Mouse (Mus musculus): ENCODE data around the gene Oaf. TPM values are rescaled to one million over a fixed set of nuclear protein-coding genes. Genes with fewer than 3 reads are reported as not detected.

Oaf gene
- total and polyA plus RNA-seq, 3 experiments: not detected

DNA sequence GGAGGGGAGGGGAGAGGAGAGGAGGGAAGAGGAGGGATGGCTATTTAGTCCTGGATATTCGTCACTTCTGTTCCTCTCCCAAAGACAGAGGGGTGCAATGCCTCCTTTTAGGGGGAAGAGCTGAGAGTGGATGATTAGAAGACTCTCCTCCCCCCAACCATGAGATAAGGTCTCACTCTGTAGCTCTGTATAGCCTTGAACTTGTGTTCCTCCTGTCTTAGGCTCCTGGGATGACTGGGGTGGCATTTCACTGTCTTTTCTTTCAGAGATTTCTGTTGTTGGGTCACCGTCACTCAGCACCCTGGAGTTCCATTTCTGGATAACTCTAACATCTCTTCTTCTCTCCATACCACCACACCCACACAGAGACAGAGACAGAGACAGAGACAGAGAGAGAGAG is 1.5 kb downstream of the Oaf start:
- Histone ChIP-seq H3K27me3 (replicated peaks) (peaks cover 7% of the 10 kb centered on the region), H3K36me3 (replicated peaks in 1 of 2; ENCODE audit: control insufficient read depth in 1 of 2, insufficient read depth in 1 of 2, low read length in 1 of 2) (no peaks in the 10 kb centered on the region), H3K4me3 (replicated peaks in 1 of 3; ENCODE audit: low read depth in 2 of 3, low read length in 2 of 3, poor library complexity in 1 of 3) (no peak overlapping the region), H3K4me1 (ENCODE audit: control insufficient read depth in 1 of 2, insufficient read depth in 2 of 2) (peaks cover 0 to 28% of the 10 kb centered on the region in 2 experiments; a peak in 2 of 4 replicates), H3K27ac (ENCODE audit: insufficient read depth, low read depth) (no peak overlapping the region), H3K79me2 (replicated peaks; ENCODE audit: control insufficient read depth, extremely low read depth, insufficient read depth, poor library complexity, severe bottlenecking) (no peaks in the 10 kb centered on the region), H3K4me2 (ENCODE audit: insufficient read depth, low read depth, poor library complexity, severe bottlenecking) (no peak overlapping the region), H3K9me3 (replicated peaks; ENCODE audit: low read length) (no peaks in the 10 kb centered on the region), H3K9ac (ENCODE audit: insufficient read depth, low read depth) (no peak overlapping the region)
- dilution Hi-C loops (cut with MboI; ENCODE audit: extremely low pct_ligation_motif_present, extremely low pct_unique_long_range_greater_than_20kb, low sequenced_read_pairs): no loop called here
- TF ChIP-seq JUN (IDR thresholded peaks at IDR 0.05; ENCODE audit: insufficient read depth, low read depth, low read length): no peak
- TF ChIP-seq RCOR1 (conservative IDR thresholded peaks at IDR 0.05; ENCODE audit: low read depth, low read length): no peak
- no peak for TF ChIP-seq MAZ (IDR thresholded peaks at IDR 0.05; ENCODE audit: low read depth, low read length)
- TF ChIP-seq PAX5 (IDR thresholded peaks at IDR 0.05; ENCODE audit: low read length): no peak
- no peak for TF ChIP-seq MXI1 (IDR thresholded peaks at IDR 0.05; ENCODE audit: low read depth, low read length)
- no peak for TF ChIP-seq GABPA (IDR thresholded peaks at IDR 0.05; ENCODE audit: insufficient replicate concordance, low read depth, low read length)
- TF ChIP-seq TCF12 (IDR thresholded peaks at IDR 0.05; ENCODE audit: low read depth, low read length): no peak
- TF ChIP-seq CTCF (conservative IDR thresholded peaks at IDR 0.05 in 1 of 2, IDR thresholded peaks at IDR 0.05 in 1 of 2; ENCODE audit: low read depth in 2 of 2, low read length in 2 of 2): no peak
- no peak for TF ChIP-seq POLR2AphosphoS2 (IDR thresholded peaks at IDR 0.05; ENCODE audit: low read depth, low read length)
- no peak for DNase-seq (ENCODE audit: extremely low read depth)
- in situ Hi-C loops (cut with MboI; ENCODE audit: low pct_ligation_motif_present, low pct_unique_long_range_greater_than_20kb, low sequenced_read_pairs): no loop called here

DNA sequence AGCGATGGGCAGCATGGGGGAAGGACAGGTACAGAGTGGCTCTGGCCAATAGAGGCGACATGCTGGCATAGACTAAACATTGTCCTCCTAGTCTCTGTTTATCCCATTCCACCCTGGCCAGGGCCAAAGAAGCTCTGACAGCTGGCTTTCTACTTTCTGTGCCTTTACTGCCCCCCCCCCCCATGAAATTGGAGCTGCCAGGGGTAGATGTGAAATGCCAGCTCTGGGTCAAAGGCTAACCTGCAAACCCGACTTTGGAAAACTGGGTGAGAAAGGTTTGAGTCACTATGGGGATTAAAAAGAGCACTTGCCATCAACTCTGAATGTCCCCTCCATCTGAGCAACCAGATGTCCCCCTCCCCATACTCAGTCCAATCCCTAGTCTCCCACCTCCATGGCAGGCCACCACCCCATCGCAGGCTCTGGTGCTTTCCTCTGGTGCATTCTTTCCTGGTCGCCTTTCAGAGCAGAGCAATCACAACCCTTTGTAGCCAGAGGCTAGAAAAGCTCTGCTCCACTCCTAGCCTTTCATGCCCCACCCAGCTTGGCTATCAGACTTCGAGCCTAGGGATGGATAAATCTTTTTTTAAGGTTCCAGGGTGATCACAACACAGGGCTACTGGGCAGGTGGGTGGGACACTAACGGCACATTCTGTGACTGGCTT is 2.5 kb downstream of the Oaf start:
- in situ Hi-C loops (cut with MboI; ENCODE audit: low pct_ligation_motif_present, low pct_unique_long_range_greater_than_20kb, low sequenced_read_pairs): no loop called here
- H3K79me2 ChIP-seq (replicated peaks; ENCODE audit: control insufficient read depth, extremely low read depth, insufficient read depth, poor library complexity, severe bottlenecking): no peaks in the 10 kb centered on the region
- H3K36me3 ChIP-seq (replicated peaks in 1 of 2; ENCODE audit: control insufficient read depth in 1 of 2, insufficient read depth in 1 of 2, low read length in 1 of 2): no peaks in the 10 kb centered on the region
- DNase-seq (ENCODE audit: extremely low read depth): no peak
- dilution Hi-C loops (cut with MboI; ENCODE audit: extremely low pct_ligation_motif_present, extremely low pct_unique_long_range_greater_than_20kb, low sequenced_read_pairs): no loop called here
- no peak for TF ChIP-seq ELF1 (IDR thresholded peaks at IDR 0.05; ENCODE audit: low read depth, low read length)
- no peak for TF ChIP-seq BHLHE40 (IDR thresholded peaks at IDR 0.05; ENCODE audit: low read depth, low read length)
- TF ChIP-seq KAT2A (IDR thresholded peaks at IDR 0.05; ENCODE audit: insufficient replicate concordance, low read length): no peak
- no peak for TF ChIP-seq MEF2A (IDR thresholded peaks at IDR 0.05; ENCODE audit: borderline replicate concordance, low read depth, low read length)
- no peak for TF ChIP-seq ZKSCAN1 (IDR thresholded peaks at IDR 0.05; ENCODE audit: borderline replicate concordance, low read depth, low read length)
- TF ChIP-seq IRF4 (IDR thresholded peaks at IDR 0.05; ENCODE audit: low read depth, low read length): no peak
- no peak for TF ChIP-seq TBP (conservative IDR thresholded peaks at IDR 0.05; ENCODE audit: low read depth, low read length)
- TF ChIP-seq NELFE (IDR thresholded peaks at IDR 0.05; ENCODE audit: low read depth, low read length): no peak
- TF ChIP-seq MXI1 (IDR thresholded peaks at IDR 0.05; ENCODE audit: low read depth, low read length): no peak
- no peak for TF ChIP-seq JUND (conservative IDR thresholded peaks at IDR 0.05; ENCODE audit: low read depth, low read length)
- TF ChIP-seq GABPA (IDR thresholded peaks at IDR 0.05; ENCODE audit: insufficient replicate concordance, low read depth, low read length): no peak
- TF ChIP-seq TCF12 (IDR thresholded peaks at IDR 0.05; ENCODE audit: low read depth, low read length): no peak
- TF ChIP-seq MAFK (IDR thresholded peaks at IDR 0.05; ENCODE audit: insufficient replicate concordance, low read length): no peak
- TF ChIP-seq USF1 (IDR thresholded peaks at IDR 0.05; ENCODE audit: low read depth, low read length): no peak
- no peak for TF ChIP-seq MAZ (IDR thresholded peaks at IDR 0.05; ENCODE audit: low read depth, low read length)
- peaks cover 7% of the 10 kb centered on the region for H3K27me3 ChIP-seq (replicated peaks)
- no peak overlapping the region for H3K4me2 ChIP-seq (ENCODE audit: insufficient read depth, low read depth, poor library complexity, severe bottlenecking)
- peaks cover 0 to 24% of the 10 kb centered on the region in 2 experiments; a peak in 2 of 4 replicates for H3K4me1 ChIP-seq (ENCODE audit: control insufficient read depth in 1 of 2, insufficient read depth in 2 of 2)
- H3K9me3 ChIP-seq (replicated peaks; ENCODE audit: low read length): no peaks in the 10 kb centered on the region
- H3K9ac ChIP-seq (ENCODE audit: insufficient read depth, low read depth): no peak overlapping the region
- H3K4me3 ChIP-seq (replicated peaks in 1 of 3; ENCODE audit: low read depth in 2 of 3, low read length in 2 of 3, poor library complexity in 1 of 3): no peak overlapping the region
- H3K27ac ChIP-seq (ENCODE audit: insufficient read depth, low read depth): no peak overlapping the region

Data from CH12.LX (cell line).